Mouse (Mus musculus) regulatory T cell (primary cell): ENCODE results near the gene Hist1h4d.
"Not testable (repeated sequence)": the region's sequence is repeated elsewhere in the genome, so short reads cannot be mapped to it uniquely, and the experiment has no call there.

Experiments used
- in situ Hi-C: fragments of 300-600 bp; cut with MboI, MseI; formaldehyde crosslinking; loops from one replicate; pipeline ENCODE4 v1.15.1; 2025; ENCODE audit warnings: high pct_unique_total_duplicates

The Hist1h4d gene

DNA sequence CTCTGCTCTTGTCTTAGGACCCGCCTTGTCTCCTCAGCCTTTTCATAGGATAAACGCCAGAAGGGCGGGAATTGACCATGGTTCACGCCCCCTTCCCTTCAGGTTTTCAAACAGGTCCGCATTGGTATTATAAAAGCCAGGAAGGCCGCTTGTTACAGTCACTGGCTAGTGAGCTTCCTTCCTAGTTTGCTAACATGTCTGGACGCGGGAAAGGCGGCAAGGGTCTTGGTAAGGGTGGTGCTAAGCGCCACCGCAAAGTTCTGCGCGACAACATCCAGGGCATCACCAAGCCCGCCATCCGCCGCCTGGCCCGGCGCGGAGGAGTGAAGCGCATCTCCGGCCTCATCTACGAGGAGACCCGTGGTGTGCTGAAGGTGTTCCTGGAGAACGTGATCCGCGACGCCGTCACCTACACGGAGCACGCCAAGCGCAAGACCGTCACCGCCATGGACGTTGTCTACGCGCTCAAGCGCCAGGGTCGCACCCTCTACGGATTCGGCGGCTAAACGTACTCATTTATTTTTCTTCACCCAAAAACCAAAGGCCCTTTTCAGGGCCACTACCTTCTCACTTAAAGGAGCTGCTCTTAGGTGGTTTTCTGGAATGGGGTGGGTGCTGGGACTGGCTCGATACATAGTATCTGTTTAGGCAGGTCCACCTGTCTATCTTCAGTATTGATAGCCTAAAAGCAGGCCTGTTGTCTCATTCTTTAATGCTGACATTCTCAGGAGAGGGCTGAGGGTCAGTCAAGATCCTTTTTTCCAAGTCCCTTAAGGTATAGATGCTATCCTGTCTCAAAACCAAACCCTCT, at the start of gene Hist1h4d:
Gene Hist1h4d, plus strand, starts transcription at position 191 of the 811 bp plus-strand sequence.
- in situ Hi-C loops = loop anchor here (5.0 to 10.0 kb wide), 2 partner anchors 47 to 166 kb away; partner anchors contain the start of genes Hist1h2af, Hist1h2bb, Hist1h3c and Hist1h3g

DNA sequence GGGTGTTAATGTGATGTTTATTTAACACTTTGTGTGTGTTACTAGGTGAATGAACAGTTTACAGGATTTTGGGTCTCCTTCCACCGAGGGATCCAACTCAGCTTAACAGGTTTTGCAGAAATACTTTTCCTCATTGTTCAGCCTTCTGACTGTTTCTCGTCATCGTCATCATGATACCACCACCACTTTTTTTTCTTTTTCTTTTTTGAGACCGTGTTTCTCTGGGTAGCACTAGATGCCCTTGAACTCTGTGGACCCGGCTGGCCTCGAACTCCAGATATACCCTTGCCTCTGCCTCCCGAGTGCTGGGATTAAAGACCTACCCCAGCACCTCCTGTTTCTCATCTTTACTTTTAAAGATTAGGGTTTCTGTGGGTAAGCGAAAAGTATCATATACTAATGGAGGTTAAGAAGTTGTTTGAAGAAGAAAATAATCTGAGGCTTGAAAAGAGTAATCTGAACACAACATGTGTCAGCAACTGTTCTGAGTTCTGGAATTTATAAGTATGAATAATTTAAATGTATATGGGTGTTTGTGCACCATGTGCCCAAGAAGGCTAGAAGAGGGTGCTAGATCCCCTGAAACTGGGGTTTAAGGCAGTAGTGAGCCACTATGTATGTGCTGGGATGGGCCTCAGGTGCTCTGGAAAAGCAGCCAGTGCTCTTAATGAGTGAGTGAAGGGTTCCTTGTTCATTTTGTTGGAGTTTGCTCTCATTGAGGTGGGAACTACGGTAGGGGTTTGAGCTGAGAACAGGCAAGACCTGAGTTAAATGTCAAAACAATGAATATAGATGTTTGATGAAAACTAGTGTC, 48.9 kb upstream of the Hist1h4d start:
- in situ Hi-C loops = loop anchor here (5.0 to 10.0 kb wide), 3 partner anchors 52 to 1820 kb away; partner anchors contain the start of genes Hist1h2ah, Hist1h2bk and Hist1h4d

DNA sequence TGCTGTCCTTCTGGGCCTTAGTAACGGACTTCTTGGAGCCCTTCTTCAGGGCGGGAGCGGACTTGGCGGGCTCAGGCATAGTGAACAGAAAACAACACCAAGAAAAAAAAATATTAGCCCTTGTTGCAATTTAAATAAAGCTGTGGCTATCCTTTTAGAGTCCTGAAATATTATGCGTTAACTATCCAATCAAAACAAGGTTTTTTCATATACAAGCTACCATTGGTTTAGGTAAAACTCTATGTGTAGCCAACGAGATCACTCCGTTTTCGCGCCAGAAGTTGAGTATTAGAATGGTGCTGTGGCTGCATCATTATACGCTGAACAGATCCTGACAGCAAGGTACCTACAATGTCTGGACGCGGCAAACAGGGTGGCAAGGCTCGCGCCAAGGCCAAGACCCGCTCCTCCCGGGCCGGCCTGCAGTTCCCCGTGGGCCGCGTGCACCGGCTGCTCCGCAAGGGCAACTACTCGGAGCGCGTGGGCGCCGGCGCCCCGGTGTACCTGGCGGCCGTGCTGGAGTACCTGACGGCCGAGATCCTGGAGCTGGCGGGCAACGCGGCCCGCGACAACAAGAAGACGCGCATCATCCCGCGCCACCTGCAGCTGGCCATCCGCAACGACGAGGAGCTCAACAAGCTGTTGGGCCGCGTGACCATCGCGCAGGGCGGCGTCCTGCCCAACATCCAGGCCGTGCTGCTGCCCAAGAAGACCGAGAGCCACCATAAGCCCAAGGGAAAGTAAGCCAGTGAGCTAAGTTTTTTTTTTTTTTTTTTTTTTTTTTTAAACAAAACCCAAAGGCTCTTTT, 47.6 kb upstream of the Hist1h4d start, which contains the start of gene Hist1h2af:
Gene Hist1h2af, plus strand, starts transcription at position 347 of the 808 bp plus-strand sequence.
- in situ Hi-C loops = loop anchor here (5.0 to 10.0 kb wide), 3 partner anchors 51 to 1821 kb away; partner anchors contain the start of genes Hist1h2ah, Hist1h2bk and Hist1h4d

DNA sequence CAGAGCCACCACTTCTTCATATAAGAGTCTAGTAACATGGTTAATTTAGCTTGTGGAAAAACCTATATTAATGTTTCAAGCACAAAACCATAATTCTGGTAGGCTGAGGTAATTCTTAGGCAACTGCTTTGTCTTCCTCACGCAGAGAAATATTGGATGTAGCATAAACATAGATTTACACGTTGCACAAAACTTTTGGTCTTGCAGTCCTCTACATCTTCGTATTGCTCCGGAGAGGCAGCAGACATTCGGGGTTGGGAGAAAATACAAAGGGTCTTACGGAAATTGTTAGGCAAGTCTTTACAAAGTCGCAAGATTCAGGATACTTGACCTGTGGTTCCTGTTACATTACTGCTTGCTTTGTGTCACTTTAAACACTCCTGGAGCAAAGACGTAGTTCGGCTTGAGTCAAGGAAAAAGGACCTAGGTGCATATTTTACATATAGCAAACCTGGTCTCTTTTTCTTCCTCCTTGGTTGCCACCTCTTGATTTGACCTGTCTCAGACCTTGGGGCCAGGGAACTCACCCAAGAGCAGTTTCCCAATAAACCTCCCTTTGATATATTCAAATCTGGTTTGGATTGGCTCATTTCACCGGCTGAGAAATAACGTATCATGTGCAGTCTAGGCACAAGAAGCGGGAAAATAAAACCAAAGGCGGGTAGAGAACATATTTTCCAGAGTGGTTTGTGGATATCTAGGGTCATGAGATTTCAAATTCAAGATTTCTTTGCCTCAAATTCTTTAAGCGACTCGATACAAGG, 46.8 kb upstream of the Hist1h4d start:
- in situ Hi-C loops = loop anchor here (5.0 to 10.0 kb wide), 3 partner anchors 50 to 1822 kb away; partner anchors contain the start of genes Hist1h2ah, Hist1h2bk and Hist1h4d

DNA sequence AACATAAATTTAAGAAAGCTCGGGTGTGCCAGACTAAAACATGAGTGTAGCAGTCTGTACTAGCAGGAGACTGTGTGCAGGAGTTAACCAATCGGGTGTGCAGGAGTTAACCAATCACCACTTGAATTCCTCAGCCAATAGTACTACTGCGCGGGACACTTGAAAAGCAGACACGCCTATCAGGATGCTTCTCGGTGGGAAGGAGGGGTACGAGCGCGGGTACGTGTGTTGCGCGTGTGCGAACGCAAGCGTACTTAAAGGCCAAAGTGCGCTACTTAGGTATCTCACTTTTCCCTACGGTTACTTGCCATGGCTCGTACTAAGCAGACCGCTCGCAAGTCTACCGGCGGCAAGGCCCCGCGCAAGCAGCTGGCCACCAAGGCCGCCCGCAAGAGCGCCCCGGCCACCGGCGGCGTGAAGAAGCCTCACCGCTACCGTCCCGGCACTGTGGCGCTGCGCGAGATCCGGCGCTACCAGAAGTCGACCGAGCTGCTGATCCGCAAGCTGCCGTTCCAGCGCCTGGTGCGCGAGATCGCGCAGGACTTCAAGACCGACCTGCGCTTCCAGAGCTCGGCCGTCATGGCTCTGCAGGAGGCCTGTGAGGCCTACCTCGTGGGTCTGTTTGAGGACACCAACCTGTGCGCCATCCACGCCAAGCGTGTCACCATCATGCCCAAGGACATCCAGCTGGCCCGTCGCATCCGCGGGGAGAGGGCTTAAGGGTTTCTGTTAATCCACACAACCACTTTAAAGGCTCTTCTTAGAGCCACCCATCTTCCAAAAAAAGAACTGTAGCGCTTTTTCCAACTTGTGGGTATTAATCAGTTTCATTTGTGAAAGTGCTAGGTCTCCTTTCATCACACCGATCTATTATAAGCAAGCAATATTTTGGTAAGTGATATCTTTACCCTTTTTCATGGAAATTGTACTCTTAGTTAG, 46.0 kb upstream of the Hist1h4d start, which contains the start of gene Hist1h3g:
Gene Hist1h3g, plus strand, starts transcription at position 286 of the 939 bp plus-strand sequence.
- in situ Hi-C loops = loop anchor here (10.0 kb wide), 2 partner anchors 49 to 1501 kb away; partner anchors contain the start of genes Hist1h2ah, Hist1h2bk and Hist1h4d

DNA sequence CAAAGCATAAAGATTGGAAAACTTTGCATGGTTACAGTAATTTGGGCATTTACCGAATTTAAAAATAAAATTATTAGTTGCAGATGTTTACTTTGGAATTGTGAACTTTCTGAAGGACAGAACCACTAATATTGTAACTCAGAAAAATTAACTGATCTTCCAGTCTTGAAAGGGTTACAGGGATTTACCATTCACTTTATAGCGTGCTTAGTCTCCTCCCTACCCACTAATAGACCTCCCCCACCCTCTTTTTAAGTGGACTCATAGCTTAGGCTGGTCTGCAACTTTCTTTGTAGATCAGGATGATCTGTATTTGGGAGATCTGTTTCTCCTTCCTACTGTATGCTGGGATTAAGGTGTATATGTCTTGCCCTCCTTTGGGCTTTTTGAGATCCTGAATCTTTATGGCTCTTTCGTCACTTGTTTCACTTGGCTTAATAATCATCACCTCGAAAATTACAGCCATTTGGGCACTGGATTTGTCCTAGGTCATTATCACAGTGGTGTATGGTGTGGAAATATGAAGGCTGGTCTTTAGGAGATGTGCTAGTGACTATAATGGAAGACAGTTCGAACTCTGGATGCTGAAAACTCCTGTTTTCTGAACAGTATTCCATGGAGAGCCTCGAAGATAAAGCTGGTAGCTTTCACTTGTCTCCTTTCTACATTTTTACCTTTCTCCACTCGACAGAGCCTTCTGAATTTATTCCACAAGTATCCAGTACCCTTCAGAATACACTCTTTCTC, 45.1 kb upstream of the Hist1h4d start:
- in situ Hi-C loops = loop anchor here (10.0 kb wide), 2 partner anchors 49 to 1501 kb away; partner anchors contain the start of genes Hist1h2ah, Hist1h2bk and Hist1h4d

DNA sequence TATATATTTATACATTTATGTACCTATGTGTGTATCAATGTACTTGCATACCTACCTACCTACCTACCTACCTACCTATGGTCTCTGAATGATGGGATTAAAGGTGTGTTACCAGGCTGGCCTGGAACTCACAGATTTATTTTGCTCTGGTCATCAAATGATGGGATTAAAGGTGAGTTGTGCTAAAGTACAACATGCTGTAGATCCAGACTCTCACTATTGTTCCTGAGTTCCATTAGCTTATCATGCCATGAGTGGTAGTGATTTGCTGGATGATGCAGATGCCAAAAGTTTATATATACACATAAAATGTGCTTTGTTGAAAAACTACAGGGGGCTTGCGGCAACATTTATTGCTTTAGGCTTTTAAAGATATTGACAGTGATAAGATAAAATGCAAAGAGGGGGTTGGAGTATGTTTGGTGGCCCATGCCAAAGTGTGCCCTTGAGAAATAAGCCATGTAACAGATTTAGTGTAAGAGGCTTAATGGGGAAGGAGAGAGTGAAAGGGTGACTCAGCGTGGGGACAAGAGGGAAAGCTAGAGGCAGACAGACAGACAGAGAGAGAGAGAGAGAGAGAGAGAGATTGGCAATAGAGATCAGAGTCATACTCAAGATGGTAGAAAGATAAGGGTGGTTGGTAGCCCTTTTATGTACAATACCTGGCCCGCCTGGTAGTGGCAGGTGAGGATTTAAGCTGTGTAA, 44.2 kb upstream of the Hist1h4d start:
- in situ Hi-C loops = loop anchor here (10.0 kb wide), 2 partner anchors 48 to 1502 kb away; partner anchors contain the start of genes Hist1h2ah, Hist1h2bk and Hist1h4d

DNA sequence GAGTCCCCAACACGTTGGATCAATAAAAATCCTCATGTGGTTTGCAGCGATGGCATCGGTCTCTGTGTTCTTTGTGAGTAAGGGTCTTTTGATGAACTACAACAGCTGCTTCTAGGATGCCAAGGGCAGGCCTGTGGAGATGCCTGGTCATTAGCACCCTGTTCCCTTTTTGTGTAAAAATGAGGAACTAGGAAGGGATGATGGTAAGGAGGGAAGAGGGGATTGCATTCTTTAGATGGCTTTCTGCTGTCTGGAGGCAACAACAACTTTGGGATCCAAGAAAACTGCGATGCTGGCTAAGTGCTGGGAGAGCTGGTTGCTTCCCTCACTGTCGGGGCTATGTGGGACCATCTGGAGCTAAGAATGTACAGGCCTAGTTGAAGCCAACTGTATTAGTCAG, 43.1 kb upstream of the Hist1h4d start:
- in situ Hi-C loops = loop anchor here (10.0 kb wide), 2 partner anchors 47 to 1503 kb away; partner anchors contain the start of genes Hist1h2ah, Hist1h2bk and Hist1h4d

DNA sequence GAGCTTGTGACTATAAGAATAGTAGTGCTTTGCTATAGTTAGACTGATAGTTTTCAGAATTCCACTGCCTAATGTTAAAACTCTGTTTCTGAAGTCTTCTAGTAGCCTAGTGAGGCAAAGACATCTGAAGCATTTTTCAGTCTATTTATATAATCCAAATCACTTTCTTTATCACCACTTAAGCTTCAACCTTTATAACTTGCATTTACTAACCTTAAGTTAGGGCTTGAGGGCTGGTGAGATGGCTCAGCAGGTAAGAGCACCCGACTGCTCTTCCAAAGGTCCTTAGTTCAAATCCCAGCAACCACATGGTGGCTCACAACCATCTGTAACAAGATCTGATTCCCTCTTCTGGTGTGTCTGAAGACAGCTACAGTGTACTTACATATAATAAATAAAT, 41.6 kb upstream of the Hist1h4d start:
- in situ Hi-C loops = loop anchor here (10.0 kb wide), 2 partner anchors 45 to 1505 kb away; partner anchors contain the start of genes Hist1h2ah, Hist1h2bk and Hist1h4d

DNA sequence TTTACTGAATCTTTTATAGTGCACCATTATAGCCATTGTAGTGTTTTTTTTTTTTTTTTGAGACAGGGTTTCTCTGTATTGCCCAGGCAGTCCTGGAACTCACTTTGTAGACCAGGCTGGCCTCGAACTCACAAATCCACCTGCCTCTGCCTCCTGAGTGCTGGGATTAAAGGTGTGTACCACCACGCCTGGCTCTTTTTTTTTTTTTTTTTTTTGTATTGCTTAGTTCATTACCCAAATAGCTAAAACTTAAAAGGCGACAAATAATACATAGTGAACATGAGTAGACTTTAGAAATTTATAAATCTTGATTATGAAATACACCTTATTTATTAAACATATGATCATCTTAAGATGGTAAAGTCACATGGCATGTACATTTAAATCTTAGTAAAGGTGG, 39.9 kb upstream of the Hist1h4d start:
- in situ Hi-C loops = no loop called here

DNA sequence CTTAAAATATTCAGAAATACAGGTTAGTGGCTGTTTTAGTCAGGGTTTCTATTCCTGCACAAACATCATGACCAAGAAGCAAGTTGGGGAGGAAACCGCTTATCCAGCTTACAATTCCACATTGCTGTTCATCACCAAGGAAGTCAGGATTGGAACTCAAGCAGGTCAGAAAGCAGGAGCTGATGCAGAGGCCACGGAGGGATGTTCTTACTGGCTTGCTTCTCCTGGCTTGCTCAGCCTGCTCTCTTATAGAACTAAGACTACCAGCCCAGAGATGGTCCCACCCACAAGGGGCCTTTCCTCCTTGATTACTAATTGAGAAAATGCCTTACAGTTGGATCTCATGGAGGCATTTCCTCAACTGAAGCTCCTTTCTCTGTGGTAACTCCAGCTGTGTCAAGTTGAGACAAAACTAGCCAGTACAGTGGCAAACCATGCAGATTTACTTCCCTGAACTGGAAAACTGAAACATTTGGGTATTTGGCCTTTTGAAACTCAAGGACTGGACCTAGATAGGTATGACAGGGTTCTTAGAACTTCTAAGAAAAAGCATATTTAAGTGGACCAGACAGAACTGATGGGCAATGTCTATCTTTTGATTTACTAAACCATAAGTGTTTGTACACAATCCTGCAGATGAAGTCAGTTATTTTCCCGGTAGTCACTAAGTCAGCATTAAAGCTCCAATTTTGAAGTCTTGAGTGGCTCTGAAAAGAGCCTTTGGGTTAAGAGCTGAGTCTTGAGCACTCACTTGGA, 39.0 kb upstream of the Hist1h4d start:
- in situ Hi-C loops = not testable (repeated sequence)

DNA sequence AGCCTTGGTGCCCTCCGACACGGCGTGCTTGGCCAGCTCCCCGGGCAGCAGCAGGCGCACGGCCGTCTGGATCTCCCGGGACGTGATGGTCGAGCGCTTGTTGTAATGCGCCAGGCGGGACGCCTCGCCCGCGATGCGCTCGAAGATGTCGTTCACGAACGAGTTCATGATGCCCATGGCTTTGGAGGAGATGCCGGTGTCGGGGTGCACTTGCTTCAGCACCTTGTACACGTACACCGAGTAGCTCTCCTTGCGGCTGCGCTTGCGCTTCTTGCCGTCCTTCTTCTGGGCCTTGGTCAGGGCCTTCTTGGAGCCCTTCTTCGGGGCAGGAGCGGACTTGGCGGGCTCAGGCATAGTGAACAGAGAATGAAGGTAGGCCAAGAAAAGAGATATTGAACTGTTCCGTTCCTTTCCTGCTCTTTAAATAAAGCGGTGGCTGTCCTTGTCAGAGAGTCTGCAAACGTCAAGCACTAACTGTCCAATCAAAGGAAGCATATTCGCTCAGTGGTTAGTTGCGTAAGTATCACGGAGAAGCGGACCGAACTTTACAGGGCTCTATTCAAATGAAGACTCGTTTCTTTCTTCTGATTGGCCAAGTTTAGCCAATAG, 38.3 kb upstream of the Hist1h4d start, which contains the start of gene Hist1h2bh:
Gene Hist1h2bh, minus strand, starts transcription at position 394 of the 609 bp plus-strand sequence.
- in situ Hi-C loops = not testable (repeated sequence)

DNA sequence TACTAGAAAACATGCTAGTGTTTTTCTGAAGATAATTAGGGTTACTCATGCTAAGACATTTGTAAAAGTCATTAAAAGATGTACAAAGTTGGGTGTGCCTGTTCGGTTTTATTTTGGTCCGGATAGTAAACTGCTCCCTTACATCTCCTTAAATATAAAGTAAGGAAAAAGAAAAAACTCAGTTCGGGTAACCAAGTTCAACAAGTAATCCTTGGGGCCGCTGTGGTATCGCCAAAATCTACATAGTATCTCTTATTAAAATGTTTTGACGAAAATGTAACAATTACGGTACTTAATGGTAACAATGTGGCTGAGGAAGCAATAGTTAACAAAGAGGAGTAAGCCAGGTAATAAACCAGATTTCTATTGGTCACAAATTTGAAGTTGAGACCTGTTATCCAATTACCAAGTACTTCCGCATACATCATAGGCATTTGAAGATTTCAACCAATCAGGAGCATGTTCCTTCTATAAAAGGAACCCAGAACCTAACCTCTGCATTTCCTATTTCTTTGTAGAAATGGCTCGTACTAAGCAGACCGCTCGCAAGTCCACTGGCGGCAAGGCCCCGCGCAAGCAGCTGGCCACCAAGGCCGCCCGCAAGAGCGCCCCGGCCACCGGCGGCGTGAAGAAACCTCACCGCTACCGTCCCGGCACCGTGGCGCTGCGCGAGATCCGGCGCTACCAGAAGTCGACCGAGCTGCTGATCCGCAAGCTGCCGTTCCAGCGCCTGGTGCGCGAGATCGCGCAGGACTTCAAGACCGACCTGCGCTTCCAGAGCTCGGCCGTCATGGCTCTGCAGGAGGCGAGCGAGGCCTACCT, 37.2 kb upstream of the Hist1h4d start, which contains the start of gene Hist1h3f:
Gene Hist1h3f, plus strand, starts transcription at position 88 of the 822 bp plus-strand sequence.
- in situ Hi-C loops = no loop called here

DNA sequence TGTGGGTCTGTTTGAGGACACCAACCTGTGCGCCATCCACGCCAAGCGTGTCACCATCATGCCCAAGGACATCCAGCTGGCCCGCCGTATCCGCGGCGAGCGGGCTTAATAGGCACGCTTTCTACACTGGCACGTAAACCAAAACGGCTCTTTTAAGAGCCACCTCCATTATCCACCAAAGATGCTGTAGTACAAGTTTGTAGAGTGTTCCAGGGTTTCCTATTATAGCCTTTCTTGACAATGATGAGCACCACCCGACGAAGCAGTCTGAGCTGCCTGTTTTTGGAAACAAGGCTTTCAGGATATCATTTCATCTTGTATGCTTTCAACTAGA, 36.6 kb upstream of the Hist1h4d start:
- in situ Hi-C loops = not testable (repeated sequence)

DNA sequence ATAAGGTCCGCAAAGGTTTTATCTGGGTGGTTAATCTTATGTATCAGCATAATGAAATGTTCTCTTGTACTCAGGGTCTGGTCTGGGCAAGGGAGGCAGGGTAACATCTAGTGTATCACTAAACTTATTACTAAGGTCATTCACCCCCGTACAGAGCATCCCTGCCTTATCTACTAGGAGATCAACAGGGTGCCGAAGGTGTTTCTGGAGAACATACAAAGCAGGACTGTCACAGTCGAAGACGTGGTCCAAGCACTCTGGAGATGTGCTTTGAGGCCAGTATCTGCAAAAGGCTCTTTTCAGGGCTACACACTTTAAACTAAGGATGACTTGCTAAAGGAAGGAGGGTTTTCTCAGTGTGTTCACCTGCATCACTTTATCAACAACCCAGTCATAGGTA, 34.7 kb upstream of the Hist1h4d start:
- in situ Hi-C loops = no loop called here
